Mouse (Mus musculus) heart, postnatal 0 days (tissue): ENCODE measurements around the gene Rtcb. TPM values are rescaled to one million over a fixed set of nuclear protein-coding genes. Genes with fewer than 3 reads are reported as not detected.

ENCODE experiments used
- ATAC-seq: fragments of 200-750 bp; cut with Nextera tagmentation; 2 replicates; pipeline ENCODE4 v1.8.0; 2017; ENCODE audit warnings: low read depth, moderate number of reproducible peaks, moderate library complexity; ENCODE audit not compliant: insufficient read depth
- DNase-seq: peaks from one replicate; pipeline ENCODE4 v3.0.0-alpha.2; 2016; ENCODE audit warnings: low spot score
- H3K27ac ChIP-seq: fragments of 300-500 bp; sonication (generic); 2 replicates; pipeline ENCODE4 v1.5.1; 2014; ENCODE audit warnings: low read depth, mild to moderate bottlenecking
- H3K27me3 ChIP-seq: fragments of 300-500 bp; sonication (generic); 2 replicates; pipeline ENCODE4 v1.6.1; 2014; ENCODE audit warnings: low read length, mixed read lengths; ENCODE audit not compliant: control insufficient read depth, insufficient read depth
- H3K36me3 ChIP-seq: fragments of 300-500 bp; sonication (generic); replicated peaks from 2 replicates; pipeline ENCODE4 v1.6.1; 2014; ENCODE audit warnings: low read length, mixed read lengths; ENCODE audit not compliant: control insufficient read depth, insufficient read depth
- H3K4me1 ChIP-seq: fragments of 300-500 bp; sonication (generic); 2 replicates; pipeline ENCODE4 v1.6.1; 2014; ENCODE audit warnings: antibody characterized with exemption; ENCODE audit not compliant: control insufficient read depth, insufficient read depth
- H3K4me2 ChIP-seq: fragments of 300-500 bp; sonication (generic); 2 replicates; pipeline ENCODE4 v1.6.1; 2014; ENCODE audit warnings: low read depth, mild to moderate bottlenecking, low read length, moderate library complexity
- H3K4me3 ChIP-seq: fragments of 300-500 bp; sonication (generic); 2 replicates; pipeline ENCODE4 v1.5.1; 2014; ENCODE audit warnings: low read depth, low read length
- H3K9ac ChIP-seq: fragments of 300-500 bp; sonication (generic); replicated peaks from 2 replicates; pipeline ENCODE4 v1.6.1; 2014; ENCODE audit warnings: low read depth, low read length, mixed read lengths
- H3K9me3 ChIP-seq: fragments of 300-500 bp; sonication (generic); replicated peaks from 2 replicates; pipeline ENCODE4 v1.6.1; 2016; ENCODE audit warnings: low read length; ENCODE audit not compliant: control insufficient read depth
- CTCF ChIP-seq: IDR thresholded peaks from 2 replicates; pipeline ENCODE4 v1.5.1; 2016; ENCODE audit warnings: antibody characterized with exemption, control low read depth, low read depth
- EP300 ChIP-seq: IDR thresholded peaks from 2 replicates; pipeline ENCODE4 v1.6.1; 2016; ENCODE audit warnings: antibody characterized with exemption, low read depth
- WGBS: fragments of 180-500 bp; shearing (Covaris S2); extraction: QIAGEN DNeasy Blood & Tissue Kit; methylation state at CpG from one replicate; pipeline ENCODE4 v1.1.7; 2014; 5-methylcytosine and 5-hydroxymethylcytosine counted together
- polyA plus RNA-seq: library from polyadenylated mRNA; unstranded; fragments of >200 nt; fragmentation: Nextera tagmentation; extraction: Ambion mirVana; gene quantifications from 2 replicates; pipeline ENCODE4 v1.2.1, GENCODE M21; 2015
- total RNA-seq: library from RNA; depleted of rRNA; stranded (reverse); fragments of >200 nt; gene quantifications from 2 replicates; pipeline ENCODE4 v1.2.3, GENCODE M21; 2014; ENCODE audit warnings: low replicate concordance

The Rtcb gene
- total and polyA plus RNA-seq, 2 experiments from 2014 or later, result 45.9 to 101 TPM

GRCm38 (mm10) chr10:85936280-85936965 lies 21.2 kb downstream of the Rtcb start:
- Histone ChIP-seq H3K4me1 (no peaks in the 10 kb centered on the region), H3K9me3 (no peaks in the 10 kb centered on the region), H3K4me3 (no peak overlapping the region), H3K4me2 (no peak overlapping the region), H3K9ac (no peak overlapping the region), H3K27ac (no peak overlapping the region), H3K27me3 (no peaks in the 10 kb centered on the region), H3K36me3 (peaks cover 52% of the 10 kb centered on the region)
- DNase-seq, result no peak
- ATAC-seq, result no peak
- 92% methylated on average over 6 of the region's 6 CpGs for WGBS
- no peak for TF ChIP-seq CTCF

GRCm38 (mm10) chr10:85929962-85930361 lies 27.7 kb downstream of the Rtcb start:
- Histone ChIP-seq H3K4me1 (peaks cover 12% of the 10 kb centered on the region; the same call in 1 of the 2 replicates), H3K4me3 (no peak overlapping the region), H3K36me3 (no peaks in the 10 kb centered on the region), H3K9ac (no peak overlapping the region), H3K4me2 (no peak overlapping the region), H3K27ac (no peak overlapping the region), H3K27me3 (peaks cover 20% of the 10 kb centered on the region), H3K9me3 (no peaks in the 10 kb centered on the region)
- WGBS, result 88% methylated on average over 11 of the region's 11 CpGs
- DNase-seq (no peak), ATAC-seq (no peak)
- no peak for TF ChIP-seq EP300
- no peak for TF ChIP-seq CTCF

GRCm38 (mm10) chr10:85929208-85929591 lies 28.4 kb downstream of the Rtcb start:
- H3K36me3 ChIP-seq, result no peaks in the 10 kb centered on the region
- no peak overlapping the region for H3K9ac ChIP-seq
- TF ChIP-seq EP300 (no peak), CTCF (no peak)
- H3K4me1 ChIP-seq, result peaks cover 12% of the 10 kb centered on the region; the same call in 1 of the 2 replicates
- peak overlapping the region; percentile 56; the same call in 1 of the 2 replicates for H3K4me3 ChIP-seq
- no peaks in the 10 kb centered on the region for H3K9me3 ChIP-seq
- H3K4me2 ChIP-seq, result peak overlapping the region; percentile 92; the same call in 1 of the 2 replicates
- H3K27me3 ChIP-seq, result peaks cover 20% of the 10 kb centered on the region
- 52% methylated on average over 11 of the region's 11 CpGs for whole genome bisulfite sequencing
- H3K27ac ChIP-seq, result no peak overlapping the region
- DNase-seq, result no peak
- no peak for ATAC-seq

- DNase-seq (peak; percentile 34), ATAC-seq (peak; percentile 57; the same call in 1 of the 2 replicates)
- WGBS, result 1% methylated on average over 63 of the region's 63 CpGs
- Histone ChIP-seq H3K4me3 (peak overlapping the region; percentile 56), H3K9me3 (no peaks in the 10 kb centered on the region), H3K9ac (no peak overlapping the region), H3K27ac (no peak overlapping the region), H3K4me1 (peaks cover 12% of the 10 kb centered on the region; the same call in 1 of the 2 replicates), H3K36me3 (no peaks in the 10 kb centered on the region), H3K4me2 (peak overlapping the region; percentile 92), H3K27me3 (peaks cover 22% of the 10 kb centered on the region)
- no peak for TF ChIP-seq EP300
- TF ChIP-seq CTCF, result peak; percentile 22; the same call in 1 of the 2 replicates
Observed at GRCm38 (mm10) chr10:85928499-85929207, 29.0 kb downstream of the Rtcb start.

GRCm38 (mm10) chr10:85927676-85928445 lies 29.8 kb downstream of the Rtcb start, which contains the start of gene Ascl4:
Ascl4 (plus strand) TSS chr10:85927681.
- no peaks in the 10 kb centered on the region for H3K36me3 ChIP-seq
- no peak for ATAC-seq
- DNase-seq, result no peak
- peak within 1 kb of the TSS; percentile 92 for H3K4me2 ChIP-seq
- no peak within 1 kb of the TSS for H3K27ac ChIP-seq
- WGBS, result 3% methylated on average over 23 of the region's 23 CpGs
- peak within 1 kb of the TSS; percentile 56 for H3K4me3 ChIP-seq
- TF ChIP-seq EP300, result no peak
- TF ChIP-seq CTCF, result no peak
- H3K27me3 ChIP-seq, result peaks cover 22% of the 10 kb centered on the region
- H3K9me3 ChIP-seq, result no peaks in the 10 kb centered on the region
- peaks cover 12% of the 10 kb centered on the region; the same call in 1 of the 2 replicates for H3K4me1 ChIP-seq
- H3K9ac ChIP-seq, result no peak within 1 kb of the TSS
